11 mouse cellular contexts compared by ENCODE assay signal in the genomic region with DNA sequence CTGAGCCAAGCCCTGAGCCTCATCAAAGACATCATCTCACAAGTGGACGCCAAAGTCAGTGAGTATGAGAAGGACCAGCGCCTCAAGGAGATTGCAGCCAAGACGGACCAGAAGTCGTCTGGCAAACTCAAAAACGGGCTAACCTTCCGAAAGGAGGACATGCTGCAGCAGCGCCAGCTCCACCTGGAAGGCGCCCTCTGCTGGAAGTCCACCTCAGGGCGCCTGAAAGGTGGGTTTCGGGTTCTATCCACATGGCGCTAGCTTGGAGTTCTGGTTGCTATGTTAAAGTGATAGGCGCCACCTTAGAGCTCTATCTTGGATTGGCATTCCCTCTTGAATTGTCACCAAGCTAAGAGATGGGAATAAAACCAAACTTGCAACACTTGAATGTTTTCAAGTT. TPM values are rescaled to one million over a fixed set of nuclear protein-coding genes. Genes with fewer than 3 reads are reported as not detected.
DNase-seq lines count a peak whose midpoint lies in the region; ATAC-seq and TF ChIP-seq lines count a peak whose summit lies in the region.
"Had no signal": no experiment of that assay in that cellular context is flagged by ENCODE, and none has a peak within 500 bp of the region (broad histone marks: within the 10 kb centered on the region; RNA-seq: fewer than 3 reads in every experiment).

No protein-coding gene starts in this region.

- 77% methylated on average over 12 of the region's 12 CpGs for WGBS in lung, adult 2 months
- 79% methylated on average over 12 of the region's 12 CpGs for WGBS in limb, embryonic 11.5 days
- WGBS in neural tube, embryonic 15.5 days: 83% methylated on average over 12 of the region's 12 CpGs

- H3K9ac ChIP-seq in limb, embryonic 11.5 days (ENCODE audit: low read length): no peak overlapping the region
- no peak overlapping the region for H3K9ac ChIP-seq in neural tube, embryonic 15.5 days (replicated peaks)
- H3K9ac ChIP-seq: heart, embryonic 13.5 days had no signal

- no peaks in the 10 kb centered on the region for H3K9me3 ChIP-seq in limb, embryonic 11.5 days (ENCODE audit: control insufficient read depth, low read length)
- H3K9me3 ChIP-seq in neural tube, embryonic 15.5 days (replicated peaks): no peaks in the 10 kb centered on the region
- H3K9me3 ChIP-seq: heart, embryonic 13.5 days had no signal

- H3K4me3 ChIP-seq in lung, adult 2 months (replicated peaks; ENCODE audit: extremely low read depth, low read depth, low read length): no peak overlapping the region
- H3K4me3 ChIP-seq in limb, embryonic 11.5 days (ENCODE audit: low read depth, low read length): no peak overlapping the region
- no peak overlapping the region for H3K4me3 ChIP-seq in neural tube, embryonic 15.5 days (replicated peaks)
- H3K4me3 ChIP-seq: heart, embryonic 13.5 days had no signal

- TF ChIP-seq POLR2A in lung, adult 2 months (IDR thresholded peaks at IDR 0.05; ENCODE audit: borderline replicate concordance, extremely low read depth, low read depth, low read length): no peak

- DNase-seq in embryo, embryonic 10 days (ENCODE audit: low spot score): peak; percentile 18
- DNase-seq in embryo, embryonic 10.5 days (ENCODE audit: low spot score): no peak
- DNase-seq in lung, adult 2 months: no peak
- no peak for DNase-seq in lung, postnatal 4 days
- DNase-seq in ES-CJ7 (ENCODE audit: low read depth, low spot score): peak; percentile 63
- DNase-seq in limb, embryonic 11.5 days (ENCODE audit: low spot score): peak; percentile 34
- no peak for DNase-seq in left cerebral cortex, postnatal 14 days (ENCODE audit: low spot score in 2 of 2)

- no peaks in the 10 kb centered on the region for H3K27me3 ChIP-seq in limb, embryonic 11.5 days (ENCODE audit: control insufficient read depth, insufficient read depth, low read length)
- no peaks in the 10 kb centered on the region for H3K27me3 ChIP-seq in neural tube, embryonic 15.5 days (replicated peaks)
- H3K27me3 ChIP-seq: heart, embryonic 13.5 days had no signal

- no peak overlapping the region for H3K27ac ChIP-seq in limb, embryonic 11.5 days (replicated peaks; ENCODE audit: low read depth, low read length)
- H3K27ac ChIP-seq in neural tube, embryonic 15.5 days (replicated peaks): no peak overlapping the region
- H3K27ac ChIP-seq: heart, embryonic 13.5 days; macrophage had no signal

- peaks cover 14% of the 10 kb centered on the region; the same call in 1 of the 2 replicates for H3K36me3 ChIP-seq in limb, embryonic 11.5 days (ENCODE audit: control insufficient read depth, insufficient read depth, low read length)
- peaks cover 69% of the 10 kb centered on the region for H3K36me3 ChIP-seq in neural tube, embryonic 15.5 days

- TF ChIP-seq CTCF in lung, adult 2 months (IDR thresholded peaks at IDR 0.05; ENCODE audit: insufficient read depth, low read length): 0 out of 2 replicates have a peak, but pooled peaks have one; percentile 11

- H3K4me2 ChIP-seq in limb, embryonic 11.5 days (ENCODE audit: low read depth, severe bottlenecking): no peak overlapping the region
- no peak overlapping the region for H3K4me2 ChIP-seq in neural tube, embryonic 15.5 days
- H3K4me2 ChIP-seq: heart, embryonic 13.5 days had no signal

- intact Hi-C loops in left cerebral cortex, postnatal 14 days (cut with DNase I): no loop called here

- no peak for ATAC-seq in limb, embryonic 11.5 days (ENCODE audit: insufficient number of reproducible peaks, low FRiP score, low TSS enrichment, low read depth)
- no peak for ATAC-seq in neural tube, embryonic 15.5 days (ENCODE audit: low FRiP score)

- no peaks in the 10 kb centered on the region for H3K4me1 ChIP-seq in lung, adult 2 months (ENCODE audit: control insufficient read depth, insufficient read depth, low read length)
- no peaks in the 10 kb centered on the region for H3K4me1 ChIP-seq in limb, embryonic 11.5 days (ENCODE audit: control insufficient read depth, insufficient read depth, low read length)
- no peaks in the 10 kb centered on the region for H3K4me1 ChIP-seq in neural tube, embryonic 15.5 days
- H3K4me1 ChIP-seq: heart, embryonic 13.5 days had no signal

RNA-seq across cellular contexts. Expression of gene Pex11g, which starts 28.0 kb away (rescaled TPM):
- polyA plus RNA-seq in lung, adult 2 months (2012; rRNA removed): 7.6 and 7.7 TPM in 2 replicates
- 2.9 and 3.8 TPM in 2 replicates for polyA plus RNA-seq in limb, embryonic 11.5 days (2014; fragmentation: Nextera tagmentation; extraction: Ambion mirVana)
- 1 to 10 TPM in 1 of 2 experiments, under 1 TPM in 1; 0.74 to 1.2 TPM for total RNA-seq in left cerebral cortex, postnatal 14 days (2021)
- polyA plus RNA-seq in neural tube, embryonic 15.5 days (2015; fragmentation: Nextera tagmentation; extraction: Ambion mirVana): 4.0 and 5.7 TPM in 2 replicates

RNA-seq across cellular contexts. Expression of gene Tex45, which starts 31.2 kb away (rescaled TPM):
- polyA plus RNA-seq in lung, adult 2 months (2012; rRNA removed): 0.14 and 0.24 TPM in 2 replicates
- polyA plus RNA-seq in limb, embryonic 11.5 days (2014; fragmentation: Nextera tagmentation; extraction: Ambion mirVana): 0.13 TPM in 1 of 2 replicates, not detected in the other
- under 1 TPM; 0.21 to 0.53 TPM for total RNA-seq in left cerebral cortex, postnatal 14 days (2021)
- polyA plus RNA-seq in neural tube, embryonic 15.5 days (2015; fragmentation: Nextera tagmentation; extraction: Ambion mirVana): 0.50 and 0.61 TPM in 2 replicates
- total RNA-seq: neutrophil, adult 5-6 weeks had no signal
- polyA plus RNA-seq: heart, embryonic 13.5 days; macrophage had no signal

RNA-seq across cellular contexts. Expression of gene Arhgef18, which starts 46.7 kb away (rescaled TPM):
- 68.7 and 87.9 TPM in 2 replicates for polyA plus RNA-seq in lung, adult 2 months (2012; rRNA removed)
- 8.2 TPM in 2 replicates for polyA plus RNA-seq in limb, embryonic 11.5 days (2014; fragmentation: Nextera tagmentation; extraction: Ambion mirVana)
- 10 to 100 TPM; 38.1 to 40.7 TPM for total RNA-seq in left cerebral cortex, postnatal 14 days (2021)
- polyA plus RNA-seq in neural tube, embryonic 15.5 days (2015; fragmentation: Nextera tagmentation; extraction: Ambion mirVana): 8.1 and 9.5 TPM in 2 replicates

RNA-seq across cellular contexts. Expression of gene Zfp358, which starts 53.4 kb away (rescaled TPM):
- polyA plus RNA-seq in lung, adult 2 months (2012; rRNA removed): 78.5 TPM in 2 replicates
- polyA plus RNA-seq in limb, embryonic 11.5 days (2014; fragmentation: Nextera tagmentation; extraction: Ambion mirVana): 28.3 and 39.0 TPM in 2 replicates
- 10 to 100 TPM; 25.3 to 26.4 TPM for total RNA-seq in left cerebral cortex, postnatal 14 days (2021)
- 62.7 and 64.3 TPM in 2 replicates for polyA plus RNA-seq in neural tube, embryonic 15.5 days (2015; fragmentation: Nextera tagmentation; extraction: Ambion mirVana)

Comparison
In these comparisons a context has a peak if more than half of its experiments do, and no peak if none do; other contexts are left out.
1. DNase-seq: peak in embryo, embryonic 10 days (single experiment), ES-CJ7 (single experiment) and limb, embryonic 11.5 days (single experiment); none in embryo, embryonic 10.5 days (single experiment), lung, adult 2 months (single experiment), lung, postnatal 4 days (0 of 2) and left cerebral cortex, postnatal 14 days (0 of 2).